Mouse (Mus musculus): ENCODE measurements at regions not wholly inside any gene's neighbourhood (a gene's known extent, or its start where the extent isn't known, plus 50 kb on each side); places are given as distances from the start of the nearest gene placed in this dataset.

DNA sequence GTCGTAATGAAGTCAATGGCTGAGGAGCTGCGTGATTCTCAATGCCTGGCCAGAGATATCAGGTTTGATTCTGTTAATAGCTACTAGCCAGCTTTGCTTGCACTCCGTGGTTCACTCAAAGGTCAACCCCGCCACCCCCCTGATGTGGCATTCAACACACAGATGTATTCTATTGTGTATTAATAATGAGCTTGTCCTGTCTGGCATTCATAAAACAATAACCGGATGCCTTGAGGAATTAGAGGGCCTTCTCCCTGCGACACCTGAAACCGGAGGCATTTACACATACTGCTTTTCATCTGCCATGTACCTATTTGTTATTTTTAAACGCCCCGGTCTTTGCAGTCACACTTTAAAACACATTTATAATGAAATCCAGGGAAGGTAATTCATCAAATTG is 1057.8 kb upstream of the Tenm3 start:
- TF ChIP-seq REST (IDR thresholded peaks at IDR 0.05; ENCODE audit: insufficient read depth, insufficient read length) (no peak), MYOG (IDR thresholded peaks at IDR 0.05; ENCODE audit: control insufficient read depth in 1 of 3, insufficient read depth in 1 of 3, insufficient read length in 2 of 3, low read depth in 2 of 3) (no peak), USF1 (IDR thresholded peaks at IDR 0.05; ENCODE audit: low read depth) (no peak), MAX (IDR thresholded peaks at IDR 0.05; ENCODE audit: low read depth) (no peak), POLR2AphosphoS2 (IDR thresholded peaks at IDR 0.05; ENCODE audit: insufficient read length, low read depth) (no peak), CEBPB (IDR thresholded peaks at IDR 0.05; ENCODE audit: insufficient read depth, poor library complexity, severe bottlenecking) (no peak), E2F4 (IDR thresholded peaks at IDR 0.05; ENCODE audit: insufficient read depth) (no peak), POLR2A (IDR thresholded peaks at IDR 0.05; ENCODE audit: insufficient read length, low read depth) (no peak), TCF12 (IDR thresholded peaks at IDR 0.05; ENCODE audit: insufficient read depth, poor library complexity, severe bottlenecking) (no peak), MYOD1 (IDR thresholded peaks at IDR 0.05; ENCODE audit: control insufficient read depth in 1 of 3, insufficient read length in 2 of 3, low read depth in 2 of 3) (no peak), TCF3 (IDR thresholded peaks at IDR 0.05; ENCODE audit: insufficient read length, low read depth) (no peak), SRF (IDR thresholded peaks at IDR 0.05; ENCODE audit: control insufficient read depth, insufficient read length, low read depth) (no peak)
- Histone ChIP-seq H3K36me3 (ENCODE audit: control insufficient read depth, insufficient read depth) (no peaks in the 10 kb centered on the region), H3K4me3 (no peak overlapping the region), H3ac (ENCODE audit: control insufficient read depth, insufficient read length) (no peak overlapping the region), H3K79me2 (ENCODE audit: control insufficient read depth, insufficient read depth) (no peaks in the 10 kb centered on the region), H3K4me2 (ENCODE audit: low read depth) (no peak overlapping the region), H3K27me3 (ENCODE audit: control insufficient read depth, insufficient read depth, insufficient read length) (no peaks in the 10 kb centered on the region)

All from myocyte (in vitro differentiated cells).